Comparison of ENCODE assay signal across 11 mouse cellular contexts in genomic region chr16:16225828-16226227, GRCm38 (mm10). TPM values are rescaled to one million over a fixed set of nuclear protein-coding genes. Genes with fewer than 3 reads are reported as not detected.
DNase-seq lines count a peak whose midpoint lies in the region; ATAC-seq lines count a peak whose summit lies in the region.
"Had no signal": no experiment of that assay in that cellular context is flagged by ENCODE, and none has a peak within 500 bp of the region (broad histone marks: within the 10 kb centered on the region; RNA-seq: fewer than 3 reads in every experiment).

No protein-coding gene starts in this region.

- no peak for DNase-seq in cerebellum, adult 11 months
- no peak for DNase-seq in hindbrain, embryonic 10.5 days (ENCODE audit: low spot score)
- DNase-seq in hindbrain, embryonic 11.5 days (ENCODE audit: low spot score): no peak
- peak; percentile 62 to 77 for DNase-seq in cerebellum, postnatal 14 days
- peak; percentile 36 to 65 for DNase-seq in layer of hippocampus, postnatal 10 days (ENCODE audit: low spot score in 2 of 2)
- no peak for DNase-seq in lung, postnatal 36 days
- DNase-seq in thymus, postnatal 14 days: no peak
- DNase-seq: gastrocnemius, postnatal 36 days; kidney, postnatal 25 days had no signal

- H3K4me1 ChIP-seq in hindbrain, embryonic 10.5 days (replicated peaks): peaks cover 22% of the 10 kb centered on the region
- H3K4me1 ChIP-seq in hindbrain, embryonic 11.5 days (replicated peaks; ENCODE audit: control insufficient read depth, insufficient read depth, low read length): peaks cover 2% of the 10 kb centered on the region
- H3K4me1 ChIP-seq: midbrain, embryonic 15.5 days had no signal

- H3K27me3 ChIP-seq in hindbrain, embryonic 10.5 days (ENCODE audit: insufficient read depth, poor library complexity, severe bottlenecking): no peaks in the 10 kb centered on the region
- no peaks in the 10 kb centered on the region for H3K27me3 ChIP-seq in hindbrain, embryonic 11.5 days (ENCODE audit: control insufficient read depth, insufficient read depth, low read length)
- H3K27me3 ChIP-seq: midbrain, embryonic 15.5 days had no signal

- 0 out of 2 replicates have a peak, but pooled peaks cover 7% of the 10 kb centered on the region for H3K36me3 ChIP-seq in hindbrain, embryonic 10.5 days
- H3K36me3 ChIP-seq in hindbrain, embryonic 11.5 days (ENCODE audit: control insufficient read depth, insufficient read depth, low read length): no peaks in the 10 kb centered on the region
- H3K36me3 ChIP-seq: midbrain, embryonic 15.5 days had no signal

- no peak overlapping the region for H3K4me3 ChIP-seq in hindbrain, embryonic 10.5 days
- no peak overlapping the region for H3K4me3 ChIP-seq in hindbrain, embryonic 11.5 days (ENCODE audit: low read depth, low read length)
- H3K4me3 ChIP-seq: midbrain, embryonic 15.5 days had no signal

- no peak overlapping the region for H3K9ac ChIP-seq in hindbrain, embryonic 11.5 days (ENCODE audit: low read depth, low read length)
- H3K9ac ChIP-seq: midbrain, embryonic 15.5 days had no signal

- no peaks in the 10 kb centered on the region for H3K9me3 ChIP-seq in hindbrain, embryonic 10.5 days
- H3K9me3 ChIP-seq in hindbrain, embryonic 11.5 days (ENCODE audit: control insufficient read depth, low read length): no peaks in the 10 kb centered on the region
- H3K9me3 ChIP-seq: midbrain, embryonic 15.5 days had no signal

- ATAC-seq in cerebellum, adult (ENCODE audit: insufficient number of reproducible peaks, low FRiP score, low TSS enrichment): 0 out of 2 replicates have a peak, but pooled peaks have one; percentile 58
- ATAC-seq in hindbrain, embryonic 11.5 days (ENCODE audit: low FRiP score): no peak
- ATAC-seq: midbrain, embryonic 15.5 days had no signal

- no peak overlapping the region for H3K4me2 ChIP-seq in hindbrain, embryonic 11.5 days (replicated peaks; ENCODE audit: low read depth, low read length)
- H3K4me2 ChIP-seq: midbrain, embryonic 15.5 days had no signal

- H3K27ac ChIP-seq in hindbrain, embryonic 10.5 days: 0 out of 2 replicates have a peak overlapping the region, but pooled peaks have one; percentile 4
- no peak overlapping the region for H3K27ac ChIP-seq in hindbrain, embryonic 11.5 days (ENCODE audit: low read depth, low read length)
- H3K27ac ChIP-seq: midbrain, embryonic 15.5 days had no signal

- 95% methylated on average over 22 of the region's 22 CpGs for WGBS in hindbrain, embryonic 10.5 days
- WGBS in hindbrain, embryonic 11.5 days: 93% methylated on average over 22 of the region's 22 CpGs

RNA-seq across cellular contexts. Expression of gene Pkp2, which starts 12.7 kb away (rescaled TPM):
- polyA plus RNA-seq in hindbrain, embryonic 10.5 days (2016; fragmentation: Nextera tagmentation; extraction: Ambion mirVana): 5.6 and 8.5 TPM in 2 replicates
- polyA plus RNA-seq in hindbrain, embryonic 11.5 days (2014; fragmentation: Nextera tagmentation; extraction: Ambion mirVana): 3.5 and 4.2 TPM in 2 replicates
- total RNA-seq in layer of hippocampus, postnatal 10 days (2021): 10 to 100 TPM; 23.9 to 26.0 TPM

Comparison
In these comparisons a context has a peak if more than half of its experiments do, and no peak if none do; other contexts are left out.
1. DNase-seq: peak in cerebellum, postnatal 14 days (2 of 2) and layer of hippocampus, postnatal 10 days (2 of 2); none in cerebellum, adult 11 months (single experiment), hindbrain, embryonic 10.5 days (single experiment), hindbrain, embryonic 11.5 days (single experiment), lung, postnatal 36 days (single experiment) and thymus, postnatal 14 days (single experiment).